Mouse (Mus musculus) ES-E14 (cell line): ENCODE results near the gene 3110082J24Rik.

ENCODE experiments used
- CHD2 ChIP-seq: IDR thresholded peaks from 2 replicates; pipeline ENCODE4 v1.6.1; 2014; ENCODE audit warnings: mild to moderate bottlenecking, low read depth, low read length, inconsistent platforms
- HCFC1 ChIP-seq: IDR thresholded peaks from 2 replicates; pipeline ENCODE4 v1.6.1; 2012; ENCODE audit warnings: low read length, inconsistent platforms, borderline replicate concordance; ENCODE audit not compliant: insufficient read depth
- ZC3H11A ChIP-seq: IDR thresholded peaks from 2 replicates; pipeline ENCODE4 v1.6.1; 2012; ENCODE audit warnings: low read depth, mild to moderate bottlenecking, inconsistent platforms, low read length, borderline replicate concordance
- ZNF384 ChIP-seq: IDR thresholded peaks from 2 replicates; pipeline ENCODE4 v1.6.1; 2012; ENCODE audit warnings: low read depth, low read length, inconsistent platforms

GRCm38 (mm10) chr5:30135711-30136231 is 29.9 kb upstream of the 3110082J24Rik start:
- no peak for TF ChIP-seq ZC3H11A
- no peak for TF ChIP-seq ZNF384
- no peak for TF ChIP-seq CHD2
- no peak for TF ChIP-seq HCFC1
